Mouse (Mus musculus): ENCODE results near the gene Taf1b. TPM values are rescaled to one million over a fixed set of nuclear protein-coding genes. Genes with fewer than 3 reads are reported as not detected.
"Not testable (repeated sequence)": the region's sequence is repeated elsewhere in the genome, so short reads cannot be mapped to it uniquely, and the experiment has no call there.

The Taf1b gene
- polyA plus RNA-seq (2016; fragmentation: Nextera tagmentation; extraction: Ambion mirVana), result 30.2 and 32.5 TPM in 2 replicates

DNA sequence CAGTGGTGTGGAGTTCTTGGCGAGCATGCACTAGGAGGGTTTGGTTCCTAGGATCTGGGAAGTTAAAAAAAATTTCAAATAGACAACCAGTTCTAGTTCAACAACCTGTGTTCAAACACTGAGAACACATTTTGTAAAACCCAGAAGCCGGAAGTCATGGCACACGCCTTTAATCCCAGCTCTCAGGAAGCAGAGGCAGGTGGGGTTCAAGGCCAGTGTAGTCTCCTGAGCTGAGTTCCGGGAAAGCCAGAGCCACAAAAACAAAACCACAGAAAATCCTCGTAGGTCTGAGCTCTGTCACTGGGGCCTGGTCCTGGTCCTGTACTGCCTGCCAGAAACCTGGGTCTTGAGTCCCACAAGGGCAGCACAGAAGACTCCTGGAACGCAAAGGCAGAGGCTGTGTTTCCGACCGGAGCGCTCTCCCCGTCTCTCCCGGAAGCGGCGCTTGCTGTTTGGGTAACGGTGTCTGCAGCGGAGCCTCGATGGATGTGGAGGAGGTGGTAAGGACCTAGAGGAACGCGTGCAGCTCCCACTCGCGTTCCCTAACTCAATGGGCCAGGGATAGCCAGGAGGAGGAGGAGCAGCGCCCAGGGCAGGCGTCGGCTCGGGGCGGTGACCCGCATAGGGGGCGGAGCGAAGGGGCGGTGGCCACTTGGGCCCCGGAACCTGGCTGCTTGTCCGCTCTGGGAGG, at the start of gene Taf1b:
TSS of gene Taf1b (plus strand) at position 210 of the 691 bp plus-strand sequence.
- 11% methylated on average over 31 of the region's 31 CpGs for WGBS
- H3K36me3 ChIP-seq (replicated peaks), result peaks cover 11% of the 10 kb centered on the region
- no peaks in the 10 kb centered on the region for H3K9me3 ChIP-seq
- no peaks in the 10 kb centered on the region for H3K27me3 ChIP-seq (ENCODE audit: poor library complexity, severe bottlenecking)
- H3K4me1 ChIP-seq, result 0 out of 2 replicates have a peak, but pooled peaks cover 4% of the 10 kb centered on the region
- peak within 1 kb of the TSS; percentile 89 for H3K27ac ChIP-seq
- DNase-seq (ENCODE audit: extremely low spot score, low spot score), result peak; percentile 81
- H3K4me3 ChIP-seq, result peak within 1 kb of the TSS; percentile 77

DNA sequence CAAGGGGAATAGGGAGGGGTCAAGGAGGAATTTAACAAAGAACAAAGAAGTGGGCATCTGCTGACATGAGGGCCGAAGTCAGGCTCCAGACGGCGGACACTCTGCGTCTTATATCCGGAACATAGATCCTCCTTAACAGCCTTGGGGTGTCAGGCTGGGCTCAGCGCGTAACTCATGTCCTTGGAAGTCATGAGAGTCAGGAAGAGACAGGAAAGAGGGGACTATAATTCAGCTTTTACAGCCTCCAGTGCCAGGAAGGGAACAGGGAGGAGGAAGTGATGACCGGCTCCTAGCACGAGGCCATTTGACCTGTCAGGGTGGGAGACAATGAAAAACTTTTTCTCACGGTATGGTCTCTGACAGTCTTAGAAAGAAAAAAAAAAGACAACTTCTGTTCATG, 37.8 kb upstream of the Taf1b start:
- 0 out of 2 replicates have a peak, but pooled peaks cover 10% of the 10 kb centered on the region for H3K9me3 ChIP-seq

GRCm38 (mm10) chr12:24462121-24462520, 36.0 kb upstream of the Taf1b start:
- not testable (repeated sequence) for H3K36me3 ChIP-seq (replicated peaks); H3K4me3 ChIP-seq; H3K9me3 ChIP-seq; H3K27ac ChIP-seq; DNase-seq (ENCODE audit: extremely low spot score, low spot score); H3K4me1 ChIP-seq; H3K27me3 ChIP-seq (ENCODE audit: poor library complexity, severe bottlenecking)
- WGBS, result 37% methylated on average over 4 of the region's 4 CpGs

More for the DNA sequence above, 37.8 kb upstream of the Taf1b start:
- 94% methylated on average over 10 of the region's 10 CpGs for WGBS
- H3K27me3 ChIP-seq (ENCODE audit: poor library complexity, severe bottlenecking), result no peaks in the 10 kb centered on the region
- H3K27ac ChIP-seq, result no peak overlapping the region
- no peak overlapping the region for H3K4me3 ChIP-seq
- no peak for DNase-seq (ENCODE audit: extremely low spot score, low spot score)
- H3K4me1 ChIP-seq, result no peaks in the 10 kb centered on the region
- no peaks in the 10 kb centered on the region for H3K36me3 ChIP-seq (replicated peaks)

DNA sequence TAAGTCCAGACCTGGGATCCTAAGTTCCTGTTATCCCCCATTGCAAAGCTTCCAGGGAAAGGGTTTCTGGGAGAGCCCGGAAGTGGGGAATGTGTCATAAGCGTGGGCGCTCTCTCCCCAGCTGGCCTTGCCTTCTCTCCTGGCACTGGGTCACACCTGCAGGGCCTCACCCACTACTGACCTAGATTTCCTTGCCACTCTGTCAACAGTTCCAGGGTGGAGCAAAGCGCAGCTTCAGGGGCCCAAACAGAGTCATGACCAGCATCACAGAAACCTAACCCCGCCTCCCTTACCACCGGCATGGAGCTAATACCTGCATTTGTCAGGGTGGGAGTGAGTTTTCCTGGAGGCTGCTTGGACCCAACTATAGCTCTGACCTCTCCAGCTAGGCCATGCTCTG, 34.7 kb upstream of the Taf1b start:
- H3K4me1 ChIP-seq; H3K27ac ChIP-seq; H3K36me3 ChIP-seq (replicated peaks); H3K9me3 ChIP-seq; DNase-seq (ENCODE audit: extremely low spot score, low spot score); H3K27me3 ChIP-seq (ENCODE audit: poor library complexity, severe bottlenecking); H3K4me3 ChIP-seq: not testable (repeated sequence)
- 88% methylated on average over 6 of the region's 6 CpGs for WGBS

- no peak overlapping the region for H3K27ac ChIP-seq
- H3K4me1 ChIP-seq, result no peaks in the 10 kb centered on the region
- H3K27me3 ChIP-seq (ENCODE audit: poor library complexity, severe bottlenecking), result no peaks in the 10 kb centered on the region
- WGBS, result 90% methylated on average over 2 of the region's 2 CpGs
- H3K36me3 ChIP-seq (replicated peaks), result no peaks in the 10 kb centered on the region
- H3K4me3 ChIP-seq, result no peak overlapping the region
- DNase-seq (ENCODE audit: extremely low spot score, low spot score), result no peak
- no peaks in the 10 kb centered on the region for H3K9me3 ChIP-seq
Measured at GRCm38 (mm10) chr12:24468966-24469365, 29.2 kb upstream of the Taf1b start.

- H3K4me3 ChIP-seq, result no peak overlapping the region
- WGBS, result 14% methylated on average over 4 of the region's 4 CpGs
Measured at GRCm38 (mm10) chr12:24470943-24471342, 27.2 kb upstream of the Taf1b start.

GRCm38 (mm10) chr12:24473221-24473620, 24.9 kb upstream of the Taf1b start:
- no peaks in the 10 kb centered on the region for H3K9me3 ChIP-seq
- H3K27ac ChIP-seq, result no peak overlapping the region
- no peak for DNase-seq (ENCODE audit: extremely low spot score, low spot score)
- WGBS, result 82% methylated on average over 3 of the region's 3 CpGs
- H3K4me3 ChIP-seq, result no peak overlapping the region
- no peaks in the 10 kb centered on the region for H3K36me3 ChIP-seq (replicated peaks)
- H3K4me1 ChIP-seq, result no peaks in the 10 kb centered on the region
- no peaks in the 10 kb centered on the region for H3K27me3 ChIP-seq (ENCODE audit: poor library complexity, severe bottlenecking)

More at GRCm38 (mm10) chr12:24470943-24471342, 27.2 kb upstream of the Taf1b start:
- Histone ChIP-seq H3K27me3 (ENCODE audit: poor library complexity, severe bottlenecking) (no peaks in the 10 kb centered on the region), H3K9me3 (no peaks in the 10 kb centered on the region), H3K36me3 (replicated peaks) (no peaks in the 10 kb centered on the region), H3K4me1 (no peaks in the 10 kb centered on the region), H3K27ac (no peak overlapping the region)
- DNase-seq (ENCODE audit: extremely low spot score, low spot score), result peak; percentile 32

GRCm38 (mm10) chr12:24484930-24485329, 13.2 kb upstream of the Taf1b start:
- Histone ChIP-seq H3K9me3 (peaks cover 4% of the 10 kb centered on the region; the same call in 1 of the 2 replicates), H3K4me3 (no peak overlapping the region), H3K27me3 (ENCODE audit: poor library complexity, severe bottlenecking) (no peaks in the 10 kb centered on the region), H3K36me3 (replicated peaks) (no peaks in the 10 kb centered on the region), H3K4me1 (no peaks in the 10 kb centered on the region), H3K27ac (no peak overlapping the region)
- DNase-seq (ENCODE audit: extremely low spot score, low spot score), result no peak
- WGBS, result 95% methylated on average over 4 of the region's 4 CpGs

GRCm38 (mm10) chr12:24486882-24487281, 11.3 kb upstream of the Taf1b start:
- Histone ChIP-seq H3K27ac (no peak overlapping the region), H3K36me3 (replicated peaks) (no peaks in the 10 kb centered on the region), H3K4me1 (no peaks in the 10 kb centered on the region), H3K27me3 (ENCODE audit: poor library complexity, severe bottlenecking) (no peaks in the 10 kb centered on the region), H3K9me3 (peaks cover 4% of the 10 kb centered on the region; the same call in 1 of the 2 replicates), H3K4me3 (no peak overlapping the region)
- DNase-seq (ENCODE audit: extremely low spot score, low spot score), result no peak
- 95% methylated on average over 1 of the region's 1 CpGs for WGBS

DNA sequence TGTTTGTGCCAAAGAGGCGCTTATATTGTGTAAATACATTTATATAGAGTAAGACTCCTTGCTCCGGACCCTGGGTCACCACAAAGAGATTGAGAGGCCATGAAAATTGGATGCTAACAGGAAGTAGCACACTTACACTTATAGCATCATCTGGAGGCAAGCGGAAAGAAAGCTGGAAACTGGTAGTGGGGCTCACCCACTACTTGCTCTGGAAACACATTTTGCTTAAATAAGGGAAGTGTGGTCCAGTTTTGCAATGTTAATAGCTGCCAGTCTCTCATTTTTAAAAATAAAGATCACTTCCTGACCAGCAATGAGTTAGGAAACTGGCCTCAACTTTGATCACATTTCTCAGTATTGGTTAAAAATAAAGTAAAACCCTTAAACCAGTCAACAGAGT, 5.7 kb upstream of the Taf1b start:
- not testable (repeated sequence) for H3K36me3 ChIP-seq (replicated peaks); H3K4me3 ChIP-seq; H3K27me3 ChIP-seq (ENCODE audit: poor library complexity, severe bottlenecking); H3K27ac ChIP-seq; H3K4me1 ChIP-seq; H3K9me3 ChIP-seq; DNase-seq (ENCODE audit: extremely low spot score, low spot score)
- 90% methylated on average over 3 of the region's 3 CpGs for WGBS

GRCm38 (mm10) chr12:24493011-24493410, 5.1 kb upstream of the Taf1b start:
- no peak for DNase-seq (ENCODE audit: extremely low spot score, low spot score)
- Histone ChIP-seq H3K27ac (no peak overlapping the region), H3K36me3 (replicated peaks) (no peaks in the 10 kb centered on the region), H3K4me3 (peak overlapping the region; percentile 32), H3K9me3 (no peaks in the 10 kb centered on the region), H3K4me1 (0 out of 2 replicates have a peak, but pooled peaks cover under 1% of the 10 kb centered on the region), H3K27me3 (ENCODE audit: poor library complexity, severe bottlenecking) (no peaks in the 10 kb centered on the region)
- 73% methylated on average over 9 of the region's 9 CpGs for WGBS

- H3K4me3 ChIP-seq, result peak overlapping the region; percentile 32
- no peak overlapping the region for H3K27ac ChIP-seq
- H3K36me3 ChIP-seq (replicated peaks), result no peaks in the 10 kb centered on the region
- 0 out of 2 replicates have a peak, but pooled peaks cover 4% of the 10 kb centered on the region for H3K4me1 ChIP-seq
- 62% methylated on average over 30 of the region's 30 CpGs for WGBS
- no peaks in the 10 kb centered on the region for H3K9me3 ChIP-seq
- DNase-seq (ENCODE audit: extremely low spot score, low spot score), result no peak
- no peaks in the 10 kb centered on the region for H3K27me3 ChIP-seq (ENCODE audit: poor library complexity, severe bottlenecking)
Measured at GRCm38 (mm10) chr12:24493412-24493811, 4.7 kb upstream of the Taf1b start.

DNA sequence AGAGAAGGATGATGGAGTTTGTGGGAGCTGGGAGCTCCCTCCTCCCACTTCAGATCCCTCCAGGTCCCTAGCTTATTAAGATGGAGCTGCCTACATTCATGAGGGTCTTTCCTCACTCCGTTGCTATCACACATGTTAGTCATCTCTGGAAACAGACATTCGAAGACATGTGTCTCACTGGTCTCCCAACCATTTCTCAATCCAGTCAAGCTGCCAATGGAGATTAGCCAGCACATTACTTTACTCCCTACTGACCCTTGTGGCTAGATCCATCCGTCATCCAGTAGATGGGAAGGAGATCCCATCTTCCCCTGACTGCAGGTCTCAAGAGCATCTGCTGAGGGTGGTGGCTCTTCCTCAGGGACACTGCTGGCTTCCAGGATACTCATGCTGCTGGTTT, 3.4 kb upstream of the Taf1b start:
- H3K4me3 ChIP-seq; H3K27ac ChIP-seq; H3K4me1 ChIP-seq; H3K36me3 ChIP-seq (replicated peaks); H3K9me3 ChIP-seq; DNase-seq (ENCODE audit: extremely low spot score, low spot score); H3K27me3 ChIP-seq (ENCODE audit: poor library complexity, severe bottlenecking): not testable (repeated sequence)
- WGBS, result 71% methylated on average over 3 of the region's 3 CpGs

Data from forebrain, embryonic 10.5 days (tissue).